9 mouse cellular contexts compared by ENCODE assay signal in genomic region chr8:84814555-84815441, GRCm38 (mm10). TPM values are rescaled to one million over a fixed set of nuclear protein-coding genes. Genes with fewer than 3 reads are reported as not detected.
DNase-seq lines count a peak whose midpoint lies in the region; ATAC-seq and TF ChIP-seq lines count a peak whose summit lies in the region.
"Had no signal": no experiment of that assay in that cellular context is flagged by ENCODE, and none has a peak within 500 bp of the region (broad histone marks: within the 10 kb centered on the region; RNA-seq: fewer than 3 reads in every experiment).

No protein-coding gene starts in this region.

- no peaks in the 10 kb centered on the region for H3K27me3 ChIP-seq in kidney, postnatal 0 days (ENCODE audit: insufficient read depth, low read length)
- peaks cover 24% of the 10 kb centered on the region for H3K27me3 ChIP-seq in kidney, embryonic 14.5 days (ENCODE audit: control insufficient read depth, insufficient read depth, low read length)
- H3K27me3 ChIP-seq in hindbrain, postnatal 0 days (ENCODE audit: insufficient read depth, low read length): no peaks in the 10 kb centered on the region

- no peak overlapping the region for H3K4me2 ChIP-seq in kidney, postnatal 0 days (ENCODE audit: low read length)
- H3K4me2 ChIP-seq in kidney, embryonic 14.5 days (replicated peaks; ENCODE audit: low read depth, low read length): no peak overlapping the region
- 0 out of 2 replicates have a peak overlapping the region, but pooled peaks have one; percentile 13 for H3K4me2 ChIP-seq in hindbrain, postnatal 0 days (ENCODE audit: low read depth, low read length)
- H3K4me2 ChIP-seq: lung, embryonic 14.5 days had no signal

- DNase-seq in kidney, postnatal 0 days (ENCODE audit: low spot score): no peak
- peak; percentile 65 to 76 for DNase-seq in cerebellum, postnatal 25 days
- peak; percentile 76 for DNase-seq in hindbrain, postnatal 0 days (ENCODE audit: low spot score)
- DNase-seq in left cerebral cortex, postnatal 36 days (ENCODE audit: low spot score in 2 of 2): no peak
- no peak for DNase-seq in right cerebral cortex, postnatal 25 days

- no peak overlapping the region for H3K27ac ChIP-seq in kidney, postnatal 0 days
- no peak overlapping the region for H3K27ac ChIP-seq in kidney, embryonic 14.5 days (ENCODE audit: low read depth, low read length)
- H3K27ac ChIP-seq in bone marrow, adult 2 months (ENCODE audit: control insufficient read depth, insufficient read depth, low read depth, low read length, poor library complexity): peak overlapping the region; percentile 14; the same call in 1 of the 2 replicates
- peak overlapping the region; percentile 76 for H3K27ac ChIP-seq in hindbrain, postnatal 0 days

- no peak overlapping the region for H3K9ac ChIP-seq in kidney, postnatal 0 days (ENCODE audit: low read depth, low read length)
- H3K9ac ChIP-seq in kidney, embryonic 14.5 days (ENCODE audit: low read depth, low read length): no peak overlapping the region
- H3K9ac ChIP-seq in hindbrain, postnatal 0 days (replicated peaks; ENCODE audit: low read length): peak overlapping the region; percentile 28; the same call in 1 of the 2 replicates
- H3K9ac ChIP-seq: lung, embryonic 14.5 days had no signal

- no peaks in the 10 kb centered on the region for H3K9me3 ChIP-seq in kidney, postnatal 0 days (replicated peaks; ENCODE audit: low read length)
- no peaks in the 10 kb centered on the region for H3K9me3 ChIP-seq in kidney, embryonic 14.5 days (ENCODE audit: control insufficient read depth, low read length)
- no peaks in the 10 kb centered on the region for H3K9me3 ChIP-seq in hindbrain, postnatal 0 days (ENCODE audit: low read length)

- TF ChIP-seq POLR2A in bone marrow, adult 2 months (IDR thresholded peaks at IDR 0.05; ENCODE audit: borderline replicate concordance, control insufficient read depth, low read depth, low read length): no peak

- no peaks in the 10 kb centered on the region for H3K4me1 ChIP-seq in kidney, postnatal 0 days (replicated peaks; ENCODE audit: insufficient read depth, low read length)
- 0 out of 2 replicates have a peak, but pooled peaks cover 5% of the 10 kb centered on the region for H3K4me1 ChIP-seq in kidney, embryonic 14.5 days (ENCODE audit: control insufficient read depth, insufficient read depth, low read length)
- no peaks in the 10 kb centered on the region; the same call in 1 of the 2 replicates for H3K4me1 ChIP-seq in bone marrow, adult 2 months (ENCODE audit: control insufficient read depth, insufficient read depth, low read length)
- H3K4me1 ChIP-seq in hindbrain, postnatal 0 days (ENCODE audit: insufficient read depth, low read length): 0 out of 2 replicates have a peak, but pooled peaks cover 15% of the 10 kb centered on the region

- 47% methylated on average over 18 of the region's 19 CpGs for WGBS in kidney, postnatal 0 days
- 45% methylated on average over 19 of the region's 19 CpGs for WGBS in kidney, embryonic 14.5 days
- 34% methylated on average over 19 of the region's 19 CpGs for WGBS in bone marrow, adult 2 months
- 19% methylated on average over 19 of the region's 19 CpGs for whole genome bisulfite sequencing in hindbrain, postnatal 0 days

- ATAC-seq in kidney, postnatal 0 days (replicated peaks; ENCODE audit: low FRiP score, low read depth): peak; percentile 12; the same call in 1 of the 2 replicates
- no peak for ATAC-seq in kidney, embryonic 14.5 days (ENCODE audit: low FRiP score, low TSS enrichment)
- peak; percentile 34 for ATAC-seq in hindbrain, postnatal 0 days
- no peak for ATAC-seq in megakaryocyte-erythroid progenitor cell, adult 5-6 weeks (replicated peaks; ENCODE audit: low FRiP score, low TSS enrichment, poor library complexity, severe bottlenecking)

- H3K4me3 ChIP-seq in kidney, postnatal 0 days (replicated peaks; ENCODE audit: low read depth, low read length): no peak overlapping the region
- no peak overlapping the region for H3K4me3 ChIP-seq in kidney, embryonic 14.5 days (ENCODE audit: low read length)
- H3K4me3 ChIP-seq in bone marrow, adult 2 months (replicated peaks; ENCODE audit: control insufficient read depth, low read depth, low read length): no peak overlapping the region
- H3K4me3 ChIP-seq in hindbrain, postnatal 0 days (ENCODE audit: low read length): no peak overlapping the region

- TF ChIP-seq CTCF in kidney, postnatal 0 days (IDR thresholded peaks at IDR 0.05; ENCODE audit: low read depth): no peak
- TF ChIP-seq CTCF in bone marrow, adult 2 months (IDR thresholded peaks at IDR 0.05; ENCODE audit: control insufficient read depth, insufficient read depth, low read length): no peak
- no peak for TF ChIP-seq CTCF in hindbrain, postnatal 0 days (IDR thresholded peaks at IDR 0.05; ENCODE audit: low read depth)

- intact Hi-C loops in left cerebral cortex, postnatal 36 days (cut with DNase I): loop anchor here (5.0 kb wide), 2 partner anchors 42 to 172 kb away; no protein-coding TSS in a partner anchor

- no peaks in the 10 kb centered on the region for H3K36me3 ChIP-seq in kidney, postnatal 0 days (ENCODE audit: insufficient read depth, low read length)
- no peaks in the 10 kb centered on the region for H3K36me3 ChIP-seq in kidney, embryonic 14.5 days (ENCODE audit: control insufficient read depth, insufficient read depth, low read length)
- H3K36me3 ChIP-seq in hindbrain, postnatal 0 days (ENCODE audit: insufficient read depth, low read length): no peaks in the 10 kb centered on the region

RNA-seq across cellular contexts. Expression of gene Dand5, which starts 7.8 kb away (rescaled TPM):
- polyA plus RNA-seq in kidney, postnatal 0 days (2015; fragmentation: Nextera tagmentation; extraction: Ambion mirVana): 7.0 and 7.4 TPM in 2 replicates
- 5.9 and 6.0 TPM in 2 replicates for polyA plus RNA-seq in kidney, embryonic 14.5 days (2014; fragmentation: Nextera tagmentation; extraction: Ambion mirVana)
- 2.2 and 3.3 TPM in 2 replicates for polyA plus RNA-seq in bone marrow, adult 2 months (2011; ENCODE audit: insufficient read depth, insufficient read length, low replicate concordance, missing spikeins)
- 6.6 and 7.2 TPM in 2 replicates for total RNA-seq in hindbrain, postnatal 0 days (2014; rRNA removed)
- 12.3 and 12.5 TPM in 2 replicates for polyA plus RNA-seq in hindbrain, postnatal 0 days (2015; fragmentation: Nextera tagmentation; extraction: Ambion mirVana)
- 10 to 100 TPM; 10.3 to 10.9 TPM for total RNA-seq in left cerebral cortex, postnatal 36 days (2021)
- 4.7 TPM in 2 replicates for total RNA-seq in megakaryocyte-erythroid progenitor cell, adult 5-6 weeks (2014; fragmentation: Nextera tagmentation)
- total RNA-seq in megakaryocyte-erythroid progenitor cell, adult 5-6 weeks (2017): 3.5 and 3.7 TPM in 2 replicates

RNA-seq across cellular contexts. Expression of gene Nfix, which starts 14.7 kb away (rescaled TPM):
- 21.1 and 22.3 TPM in 2 replicates for polyA plus RNA-seq in kidney, postnatal 0 days (2015; fragmentation: Nextera tagmentation; extraction: Ambion mirVana)
- 9.4 and 10.9 TPM in 2 replicates for polyA plus RNA-seq in kidney, embryonic 14.5 days (2014; fragmentation: Nextera tagmentation; extraction: Ambion mirVana)
- 20.6 and 23.7 TPM in 2 replicates for polyA plus RNA-seq in bone marrow, adult 2 months (2011; ENCODE audit: insufficient read depth, insufficient read length, low replicate concordance, missing spikeins)
- total RNA-seq in hindbrain, postnatal 0 days (2014; rRNA removed): 90.4 and 92.5 TPM in 2 replicates
- 123 and 126 TPM in 2 replicates for polyA plus RNA-seq in hindbrain, postnatal 0 days (2015; fragmentation: Nextera tagmentation; extraction: Ambion mirVana)
- total RNA-seq in left cerebral cortex, postnatal 36 days (2021): 100 to 1,000 TPM; 303 to 353 TPM
- total RNA-seq in megakaryocyte-erythroid progenitor cell, adult 5-6 weeks (2014; fragmentation: Nextera tagmentation): 73.4 and 79.7 TPM in 2 replicates
- 13.3 and 26.0 TPM in 2 replicates for total RNA-seq in megakaryocyte-erythroid progenitor cell, adult 5-6 weeks (2017)

RNA-seq across cellular contexts. Expression of gene Gadd45gip1, which starts 16.5 kb away (rescaled TPM):
- 51.0 and 54.3 TPM in 2 replicates for polyA plus RNA-seq in kidney, postnatal 0 days (2015; fragmentation: Nextera tagmentation; extraction: Ambion mirVana)
- polyA plus RNA-seq in kidney, embryonic 14.5 days (2014; fragmentation: Nextera tagmentation; extraction: Ambion mirVana): 49.2 and 54.2 TPM in 2 replicates
- polyA plus RNA-seq in bone marrow, adult 2 months (2011; ENCODE audit: insufficient read depth, insufficient read length, low replicate concordance, missing spikeins): 9.2 and 20.5 TPM in 2 replicates
- total RNA-seq in hindbrain, postnatal 0 days (2014; rRNA removed): 33.0 and 34.1 TPM in 2 replicates
- 43.4 and 45.3 TPM in 2 replicates for polyA plus RNA-seq in hindbrain, postnatal 0 days (2015; fragmentation: Nextera tagmentation; extraction: Ambion mirVana)
- 10 to 100 TPM; 26.3 to 26.9 TPM for total RNA-seq in left cerebral cortex, postnatal 36 days (2021)
- 28.3 and 31.1 TPM in 2 replicates for total RNA-seq in megakaryocyte-erythroid progenitor cell, adult 5-6 weeks (2014; fragmentation: Nextera tagmentation)
- total RNA-seq in megakaryocyte-erythroid progenitor cell, adult 5-6 weeks (2017): 53.1 and 61.8 TPM in 2 replicates

RNA-seq across cellular contexts. Expression of gene Rad23a, which starts 25.7 kb away (rescaled TPM):
- polyA plus RNA-seq in kidney, postnatal 0 days (2015; fragmentation: Nextera tagmentation; extraction: Ambion mirVana): 97.1 and 98.9 TPM in 2 replicates
- polyA plus RNA-seq in kidney, embryonic 14.5 days (2014; fragmentation: Nextera tagmentation; extraction: Ambion mirVana): 124 and 125 TPM in 2 replicates
- polyA plus RNA-seq in bone marrow, adult 2 months (2011; ENCODE audit: insufficient read depth, insufficient read length, low replicate concordance, missing spikeins): 169 and 222 TPM in 2 replicates
- total RNA-seq in hindbrain, postnatal 0 days (2014; rRNA removed): 62.5 and 68.1 TPM in 2 replicates
- 90.6 and 98.0 TPM in 2 replicates for polyA plus RNA-seq in hindbrain, postnatal 0 days (2015; fragmentation: Nextera tagmentation; extraction: Ambion mirVana)
- total RNA-seq in left cerebral cortex, postnatal 36 days (2021): 10 to 100 TPM; 77.9 to 78.8 TPM
- 94.8 and 151 TPM in 2 replicates for total RNA-seq in megakaryocyte-erythroid progenitor cell, adult 5-6 weeks (2014; fragmentation: Nextera tagmentation)
- total RNA-seq in megakaryocyte-erythroid progenitor cell, adult 5-6 weeks (2017): 38.4 and 43.7 TPM in 2 replicates

RNA-seq across cellular contexts. Expression of gene Calr, which starts 31.9 kb away (rescaled TPM):
- polyA plus RNA-seq in kidney, postnatal 0 days (2015; fragmentation: Nextera tagmentation; extraction: Ambion mirVana): 644 and 753 TPM in 2 replicates
- 758 and 944 TPM in 2 replicates for polyA plus RNA-seq in kidney, embryonic 14.5 days (2014; fragmentation: Nextera tagmentation; extraction: Ambion mirVana)
- 342 and 475 TPM in 2 replicates for polyA plus RNA-seq in bone marrow, adult 2 months (2011; ENCODE audit: insufficient read depth, insufficient read length, low replicate concordance, missing spikeins)
- total RNA-seq in hindbrain, postnatal 0 days (2014; rRNA removed): 350 and 359 TPM in 2 replicates
- polyA plus RNA-seq in hindbrain, postnatal 0 days (2015; fragmentation: Nextera tagmentation; extraction: Ambion mirVana): 418 and 457 TPM in 2 replicates
- 100 to 1,000 TPM; 435 to 511 TPM for total RNA-seq in left cerebral cortex, postnatal 36 days (2021)
- 286 and 320 TPM in 2 replicates for total RNA-seq in megakaryocyte-erythroid progenitor cell, adult 5-6 weeks (2014; fragmentation: Nextera tagmentation)
- 1,361 and 1,527 TPM in 2 replicates for total RNA-seq in megakaryocyte-erythroid progenitor cell, adult 5-6 weeks (2017)

Comparison
In these comparisons a context has a peak if more than half of its experiments do, and no peak if none do; other contexts are left out.
1. ATAC-seq: peak in kidney, postnatal 0 days (single experiment) and hindbrain, postnatal 0 days (single experiment); none in kidney, embryonic 14.5 days (single experiment) and megakaryocyte-erythroid progenitor cell, adult 5-6 weeks (single experiment).
2. DNase-seq: peak in cerebellum, postnatal 25 days (2 of 2) and hindbrain, postnatal 0 days (single experiment); none in kidney, postnatal 0 days (single experiment), left cerebral cortex, postnatal 36 days (0 of 2) and right cerebral cortex, postnatal 25 days (single experiment).
3. H3K27ac ChIP-seq: peak in bone marrow, adult 2 months (single experiment) and hindbrain, postnatal 0 days (single experiment); none in kidney, postnatal 0 days (single experiment) and kidney, embryonic 14.5 days (single experiment).